8 mouse cellular contexts compared by ENCODE assay signal in the genomic region with DNA sequence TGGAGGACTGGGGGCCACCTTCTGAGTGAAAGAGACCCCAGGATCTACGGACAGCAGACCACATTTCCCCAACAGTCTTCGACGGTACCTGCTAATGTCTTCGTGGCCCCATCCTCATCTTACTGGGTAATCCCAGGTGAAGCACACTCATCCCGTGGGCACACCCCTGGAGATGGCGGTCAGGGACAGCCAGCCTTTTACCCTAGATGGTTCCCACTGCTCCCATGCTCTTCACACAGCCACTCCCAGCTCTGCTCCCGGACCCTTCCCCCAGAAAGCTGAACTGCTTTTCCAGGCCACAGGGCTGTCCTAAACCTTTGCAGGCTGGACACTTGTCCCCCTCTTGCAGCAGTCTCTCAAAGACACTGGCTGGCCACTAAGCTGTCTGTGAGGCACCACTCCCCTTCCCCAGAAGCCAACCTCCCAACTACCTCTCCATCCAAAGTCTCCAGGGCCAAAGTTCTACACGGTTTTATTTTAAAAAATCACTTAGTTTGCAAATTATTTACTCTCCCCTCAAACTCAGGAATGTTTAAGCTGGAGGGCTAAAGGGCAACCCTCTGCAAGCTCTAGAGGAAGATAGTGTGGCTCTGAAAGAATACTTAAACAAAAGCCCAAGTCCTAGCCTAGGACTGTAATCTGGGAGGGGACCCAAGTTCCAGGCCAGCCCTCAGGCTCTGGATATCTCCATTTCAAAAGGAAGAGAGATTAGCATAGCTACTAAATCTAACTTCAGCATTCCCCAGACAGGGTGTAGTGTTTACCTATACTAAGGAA. TPM values are rescaled to one million over a fixed set of nuclear protein-coding genes. Genes with fewer than 3 reads are reported as not detected.
DNase-seq lines count a peak whose midpoint lies in the region; ATAC-seq and TF ChIP-seq lines count a peak whose summit lies in the region.

No protein-coding gene starts in this region.

- DNase-seq in heart, adult 8-10 months (ENCODE audit: low spot score): no peak
- peak; percentile 20 for DNase-seq in kidney, postnatal 0 days (ENCODE audit: low spot score)
- DNase-seq in thymus, postnatal 10 days (ENCODE audit: low spot score in 2 of 2): no peak
- DNase-seq in T-cell, adult 2 months (ENCODE audit: low spot score): no peak
- DNase-seq in left cerebral cortex, adult 11 months (ENCODE audit: low spot score): no peak

- H3K9ac ChIP-seq in heart, embryonic 15.5 days: peak overlapping the region; percentile 77
- H3K9ac ChIP-seq in forebrain, embryonic 13.5 days: peak overlapping the region; percentile 88
- peak overlapping the region; percentile 86 for H3K9ac ChIP-seq in kidney, postnatal 0 days (ENCODE audit: low read depth, low read length)
- H3K9ac ChIP-seq in neural tube, embryonic 12.5 days: peak overlapping the region; percentile 79; the same call in 1 of the 2 replicates

- ATAC-seq in heart, embryonic 15.5 days (replicated peaks; ENCODE audit: insufficient number of reproducible peaks, insufficient read depth, low FRiP score, low read depth): no peak
- ATAC-seq in forebrain, embryonic 13.5 days: no peak
- ATAC-seq in kidney, postnatal 0 days (replicated peaks; ENCODE audit: low FRiP score, low read depth): 0 out of 2 replicates have a peak, but pooled peaks have one; percentile 6
- no peak for ATAC-seq in neural tube, embryonic 12.5 days (ENCODE audit: low FRiP score, low read depth)

- H3K36me3 ChIP-seq in heart, embryonic 15.5 days: peaks cover 27% of the 10 kb centered on the region
- peaks cover 34% of the 10 kb centered on the region for H3K36me3 ChIP-seq in forebrain, embryonic 13.5 days (ENCODE audit: poor library complexity, severe bottlenecking)
- peaks cover 23% of the 10 kb centered on the region; the same call in 1 of the 2 replicates for H3K36me3 ChIP-seq in kidney, postnatal 0 days (ENCODE audit: insufficient read depth, low read length)
- peaks cover 32% of the 10 kb centered on the region for H3K36me3 ChIP-seq in neural tube, embryonic 12.5 days

- no peak overlapping the region for H3K27ac ChIP-seq in heart, embryonic 15.5 days
- H3K27ac ChIP-seq in forebrain, embryonic 13.5 days: no peak overlapping the region
- H3K27ac ChIP-seq in kidney, postnatal 0 days: peak overlapping the region; percentile 87; the same call in 1 of the 2 replicates
- no peak overlapping the region for H3K27ac ChIP-seq in neural tube, embryonic 12.5 days

- H3K27me3 ChIP-seq in heart, embryonic 15.5 days: peaks cover 4% of the 10 kb centered on the region; the same call in 1 of the 2 replicates
- H3K27me3 ChIP-seq in forebrain, embryonic 13.5 days: no peaks in the 10 kb centered on the region
- no peaks in the 10 kb centered on the region for H3K27me3 ChIP-seq in kidney, postnatal 0 days (ENCODE audit: insufficient read depth, low read length)
- H3K27me3 ChIP-seq in neural tube, embryonic 12.5 days (replicated peaks): no peaks in the 10 kb centered on the region

- WGBS in heart, embryonic 15.5 days: 60% methylated on average over 8 of the region's 8 CpGs
- 62% methylated on average over 8 of the region's 8 CpGs for WGBS in forebrain, embryonic 13.5 days
- WGBS in kidney, postnatal 0 days: 61% methylated on average over 8 of the region's 8 CpGs
- WGBS in neural tube, embryonic 12.5 days: 63% methylated on average over 8 of the region's 8 CpGs

- no peak for TF ChIP-seq CTCF in kidney, postnatal 0 days (IDR thresholded peaks at IDR 0.05; ENCODE audit: low read depth)

- H3K4me1 ChIP-seq in heart, embryonic 15.5 days (replicated peaks): peaks cover 25% of the 10 kb centered on the region
- H3K4me1 ChIP-seq in forebrain, embryonic 13.5 days: peaks cover 27% of the 10 kb centered on the region
- H3K4me1 ChIP-seq in kidney, postnatal 0 days (replicated peaks; ENCODE audit: insufficient read depth, low read length): peaks cover 20% of the 10 kb centered on the region
- peaks cover 26% of the 10 kb centered on the region for H3K4me1 ChIP-seq in neural tube, embryonic 12.5 days

- peak overlapping the region; percentile 84 for H3K4me2 ChIP-seq in heart, embryonic 15.5 days
- H3K4me2 ChIP-seq in forebrain, embryonic 13.5 days: peak overlapping the region; percentile 79
- H3K4me2 ChIP-seq in kidney, postnatal 0 days (ENCODE audit: low read length): peak overlapping the region; percentile 71
- peak overlapping the region; percentile 72 for H3K4me2 ChIP-seq in neural tube, embryonic 12.5 days (replicated peaks)

- H3K9me3 ChIP-seq in heart, embryonic 15.5 days (replicated peaks): no peaks in the 10 kb centered on the region
- no peaks in the 10 kb centered on the region for H3K9me3 ChIP-seq in forebrain, embryonic 13.5 days (replicated peaks)
- no peaks in the 10 kb centered on the region for H3K9me3 ChIP-seq in kidney, postnatal 0 days (replicated peaks; ENCODE audit: low read length)
- H3K9me3 ChIP-seq in neural tube, embryonic 12.5 days: no peaks in the 10 kb centered on the region

- peak overlapping the region; percentile 74 for H3K4me3 ChIP-seq in heart, embryonic 15.5 days
- H3K4me3 ChIP-seq in forebrain, embryonic 13.5 days: peak overlapping the region; percentile 81
- peak overlapping the region; percentile 83 for H3K4me3 ChIP-seq in kidney, postnatal 0 days (replicated peaks; ENCODE audit: low read depth, low read length)
- peak overlapping the region; percentile 78 for H3K4me3 ChIP-seq in neural tube, embryonic 12.5 days

RNA-seq across cellular contexts. Expression of a gene that starts 1.2 kb away (rescaled TPM):
- polyA plus RNA-seq in heart, embryonic 15.5 days (2015; fragmentation: Nextera tagmentation; extraction: Ambion mirVana): 92.4 and 118 TPM in 2 replicates
- total RNA-seq in heart, adult 8-10 months (2022): 10 to 100 TPM; 40.6 to 55.8 (median 48.3) TPM
- polyA plus RNA-seq in forebrain, embryonic 13.5 days (2015; fragmentation: Nextera tagmentation; extraction: Ambion mirVana): 95.2 and 104 TPM in 2 replicates
- 265 and 288 TPM in 2 replicates for polyA plus RNA-seq in kidney, postnatal 0 days (2015; fragmentation: Nextera tagmentation; extraction: Ambion mirVana)
- 105 and 119 TPM in 2 replicates for polyA plus RNA-seq in neural tube, embryonic 12.5 days (2016; fragmentation: Nextera tagmentation; extraction: Ambion mirVana)

RNA-seq across cellular contexts. Expression of a gene that starts 47.8 kb away (rescaled TPM):
- polyA plus RNA-seq in heart, embryonic 15.5 days (2015; fragmentation: Nextera tagmentation; extraction: Ambion mirVana): 11.3 and 12.9 TPM in 2 replicates
- total RNA-seq in heart, adult 8-10 months (2022): 10 to 100 TPM; 32.2 to 42.1 (median 39.8) TPM
- 1.9 and 2.6 TPM in 2 replicates for polyA plus RNA-seq in forebrain, embryonic 13.5 days (2015; fragmentation: Nextera tagmentation; extraction: Ambion mirVana)
- 0.89 and 1.3 TPM in 2 replicates for polyA plus RNA-seq in kidney, postnatal 0 days (2015; fragmentation: Nextera tagmentation; extraction: Ambion mirVana)
- 1.5 and 1.6 TPM in 2 replicates for polyA plus RNA-seq in neural tube, embryonic 12.5 days (2016; fragmentation: Nextera tagmentation; extraction: Ambion mirVana)
